Mouse (Mus musculus) liver, embryonic 14.5 days (tissue): ENCODE measurements around the gene Ttyh2. TPM values are rescaled to one million over a fixed set of nuclear protein-coding genes. Genes with fewer than 3 reads are reported as not detected.

Experiments
- ATAC-seq: fragments of 200-750 bp; cut with Nextera tagmentation; 2 replicates; pipeline ENCODE4 v1.8.0; 2017; ENCODE audit warnings: moderate number of reproducible peaks, mild to moderate bottlenecking, moderate library complexity; ENCODE audit not compliant: insufficient read depth
- DNase-seq, 3 experiments: peaks; one replicate each; pipeline ENCODE4 v3.0.0-alpha.2; 2012 to 2013; ENCODE audit warnings: low read depth in 3 of 3, low spot score in 3 of 3
- H3K27ac ChIP-seq: fragments of 300-500 bp; sonication (generic); 2 replicates; pipeline ENCODE4 v1.5.1; 2014; ENCODE audit warnings: moderate library complexity, mild to moderate bottlenecking, control low read depth, inconsistent platforms
- H3K27me3 ChIP-seq: fragments of 300-500 bp; sonication (generic); 2 replicates; pipeline ENCODE4 v1.6.1; 2014; ENCODE audit warnings: mild to moderate bottlenecking, low read length, moderate library complexity; ENCODE audit not compliant: control insufficient read depth, insufficient read depth
- H3K36me3 ChIP-seq: fragments of 300-500 bp; sonication (generic); replicated peaks from 2 replicates; pipeline ENCODE4 v1.6.1; 2014; ENCODE audit warnings: low read depth; ENCODE audit not compliant: control insufficient read depth, insufficient read depth
- H3K4me1 ChIP-seq, 2 experiments: fragments of 200-500 bp in 1 of 2; fragments of 300-500 bp in 1 of 2; sonication (generic) in 1 of 2; replicated peaks; 2 replicates each; pipeline ENCODE4 v1.6.1; 2012 to 2014; ENCODE audit warnings: antibody characterized with exemption in 1 of 2, inconsistent platforms in 1 of 2, low read length in 1 of 2; ENCODE audit not compliant: control insufficient read depth in 2 of 2, insufficient read depth in 2 of 2
- H3K4me2 ChIP-seq: fragments of 300-500 bp; sonication (generic); 2 replicates; pipeline ENCODE4 v1.6.1; 2014; ENCODE audit warnings: low read depth, mild to moderate bottlenecking, control low read depth, moderate library complexity
- H3K4me3 ChIP-seq, 2 experiments: fragments of 200-500 bp in 1 of 2; fragments of 300-500 bp in 1 of 2; sonication (generic) in 1 of 2; 2 replicates each; pipeline ENCODE4 v1.5.1; 2012 to 2014; ENCODE audit warnings: low read depth in 2 of 2, low read length in 2 of 2, mild to moderate bottlenecking in 2 of 2, control low read depth in 1 of 2, inconsistent platforms in 1 of 2, moderate library complexity in 1 of 2; ENCODE audit not compliant: insufficient read depth in 1 of 2
- H3K9ac ChIP-seq: fragments of 300-500 bp; sonication (generic); replicated peaks from 2 replicates; pipeline ENCODE4 v1.6.1; 2014; ENCODE audit warnings: mild to moderate bottlenecking, control low read depth, moderate library complexity
- H3K9me3 ChIP-seq: fragments of 300-500 bp; sonication (generic); 2 replicates; pipeline ENCODE4 v1.6.1; 2016; ENCODE audit warnings: low read length, mixed read lengths; ENCODE audit not compliant: control insufficient read depth
- CTCF ChIP-seq: IDR thresholded peaks from 2 replicates; pipeline ENCODE4 v1.5.1; 2016; ENCODE audit warnings: antibody characterized with exemption, low read depth, control low read depth
- EP300 ChIP-seq: IDR thresholded peaks from 2 replicates; pipeline ENCODE4 v1.6.1; 2016; ENCODE audit warnings: antibody characterized with exemption, low read depth
- WGBS: fragments of 180-500 bp; shearing (Covaris S2); extraction: QIAGEN DNeasy Blood & Tissue Kit; methylation state at CpG from one replicate; pipeline ENCODE4 v1.1.7; 2014; ENCODE audit not compliant: insufficient replicate concordance; 5-methylcytosine and 5-hydroxymethylcytosine counted together
- polyA plus RNA-seq, 2 experiments: library from polyadenylated mRNA; depleted of rRNA in 1 of 2; stranded (reverse) in 1 of 2; unstranded in 1 of 2; fragments of >200 nt; fragmentation: Nextera tagmentation in 1 of 2; extraction: Ambion mirVana in 1 of 2; gene quantifications; 2 replicates each; pipeline versions ENCODE4 v1.2.1 to v1.2.3; 2012 to 2014

Gene Ttyh2
- polyA plus RNA-seq, 2 experiments, result 2.7 to 6.5 TPM

- Histone ChIP-seq H3K36me3 (no peaks in the 10 kb centered on the region), H3K27me3 (no peaks in the 10 kb centered on the region), H3K4me3 (no peak overlapping the region), H3K9ac (no peak overlapping the region), H3K27ac (no peak overlapping the region), H3K9me3 (no peaks in the 10 kb centered on the region), H3K4me2 (no peak overlapping the region), H3K4me1 (no peaks in the 10 kb centered on the region)
- DNase-seq, result no peak
- WGBS, result 77% methylated on average over 12 of the region's 12 CpGs
- no peak for ATAC-seq
- TF ChIP-seq CTCF (no peak), EP300 (no peak)
These were observed 36.6 kb downstream of the Ttyh2 start for GRCm38 (mm10) chr11:114711861-114712260.

GRCm38 (mm10) chr11:114714526-114714925 is 39.3 kb downstream of the Ttyh2 start:
- Histone ChIP-seq H3K4me3 (no peak overlapping the region), H3K36me3 (no peaks in the 10 kb centered on the region), H3K9me3 (no peaks in the 10 kb centered on the region), H3K27me3 (no peaks in the 10 kb centered on the region), H3K4me1 (no peaks in the 10 kb centered on the region), H3K9ac (no peak overlapping the region), H3K4me2 (no peak overlapping the region), H3K27ac (no peak overlapping the region)
- TF ChIP-seq CTCF (no peak), EP300 (no peak)
- 76% methylated on average over 6 of the region's 6 CpGs for WGBS
- no peak for ATAC-seq
- DNase-seq, result no peak

- 61% methylated on average over 7 of the region's 7 CpGs for WGBS
These were observed 40.3 kb downstream of the Ttyh2 start for GRCm38 (mm10) chr11:114715531-114715930.

GRCm38 (mm10) chr11:114720535-114720934 is 45.3 kb downstream of the Ttyh2 start:
- no peak for DNase-seq

More at GRCm38 (mm10) chr11:114715531-114715930, 40.3 kb downstream of the Ttyh2 start:
- no peak overlapping the region for H3K4me3 ChIP-seq
- H3K9ac ChIP-seq, result no peak overlapping the region
- H3K36me3 ChIP-seq, result no peaks in the 10 kb centered on the region
- no peak overlapping the region for H3K27ac ChIP-seq
- H3K4me2 ChIP-seq, result no peak overlapping the region
- DNase-seq (no peak), ATAC-seq (no peak)
- H3K9me3 ChIP-seq, result no peaks in the 10 kb centered on the region
- H3K27me3 ChIP-seq, result no peaks in the 10 kb centered on the region
- H3K4me1 ChIP-seq, result no peaks in the 10 kb centered on the region
- TF ChIP-seq CTCF (no peak), EP300 (no peak)

GRCm38 (mm10) chr11:114722438-114722837 is 47.2 kb downstream of the Ttyh2 start:
- H3K27me3 ChIP-seq, result peaks cover 4% of the 10 kb centered on the region
- no peak overlapping the region for H3K9ac ChIP-seq
- H3K36me3 ChIP-seq, result no peaks in the 10 kb centered on the region
- ATAC-seq (no peak), DNase-seq (no peak)
- WGBS, result 61% methylated on average over 8 of the region's 8 CpGs
- H3K9me3 ChIP-seq, result no peaks in the 10 kb centered on the region
- H3K4me1 ChIP-seq, result peaks cover 0 to 5% of the 10 kb centered on the region in 2 experiments; a peak in 1 of 4 replicates
- no peak overlapping the region for H3K4me2 ChIP-seq
- TF ChIP-seq CTCF, result no peak
- TF ChIP-seq EP300, result no peak
- H3K27ac ChIP-seq, result no peak overlapping the region
- no peak overlapping the region for H3K4me3 ChIP-seq

More at GRCm38 (mm10) chr11:114720535-114720934, 45.3 kb downstream of the Ttyh2 start:
- Histone ChIP-seq H3K27ac (no peak overlapping the region), H3K4me1 (peaks cover 0 to 5% of the 10 kb centered on the region in 2 experiments; a peak in 1 of 4 replicates), H3K36me3 (no peaks in the 10 kb centered on the region), H3K9me3 (no peaks in the 10 kb centered on the region), H3K4me2 (no peak overlapping the region), H3K4me3 (no peak overlapping the region), H3K9ac (no peak overlapping the region), H3K27me3 (no peaks in the 10 kb centered on the region)
- TF ChIP-seq CTCF, result no peak
- no peak for TF ChIP-seq EP300
- no peak for ATAC-seq
- 73% methylated on average over 10 of the region's 10 CpGs for WGBS
